Mouse (Mus musculus): ENCODE measurements around the gene Trabd2b.

DNA sequence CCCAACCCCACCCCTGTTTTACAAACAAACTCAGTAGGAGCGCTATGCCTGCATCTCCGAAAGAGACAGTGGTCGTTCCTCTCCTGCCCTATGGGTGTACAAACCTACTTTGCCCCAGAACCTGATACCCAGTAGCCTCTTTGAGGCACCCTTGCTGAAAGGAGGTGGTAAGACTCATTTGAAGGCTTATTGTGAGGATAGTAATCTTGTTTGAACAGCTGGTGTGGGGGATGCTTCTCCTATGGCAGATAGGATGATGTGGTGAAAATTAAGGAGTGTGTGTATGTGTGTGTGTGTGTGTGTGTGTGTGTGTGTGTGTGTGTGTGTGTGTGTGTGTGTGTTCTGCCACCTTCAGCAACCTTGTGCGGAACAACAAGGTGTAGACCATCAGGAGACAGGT, 202.8 kb downstream of the Trabd2b start:
- TF ChIP-seq CTCF (IDR thresholded peaks at IDR 0.05; ENCODE audit: low read depth) (no peak), EP300 (IDR thresholded peaks at IDR 0.05; ENCODE audit: low read depth) (no peak)

Data from heart, postnatal 0 days (tissue).